Mouse (Mus musculus): ENCODE results near the gene Clk2. TPM values are rescaled to one million over a fixed set of nuclear protein-coding genes. Genes with fewer than 3 reads are reported as not detected.

The Clk2 gene
- polyA plus RNA-seq, 1 experiment from 2014 or later: 33.8 TPM

DNA sequence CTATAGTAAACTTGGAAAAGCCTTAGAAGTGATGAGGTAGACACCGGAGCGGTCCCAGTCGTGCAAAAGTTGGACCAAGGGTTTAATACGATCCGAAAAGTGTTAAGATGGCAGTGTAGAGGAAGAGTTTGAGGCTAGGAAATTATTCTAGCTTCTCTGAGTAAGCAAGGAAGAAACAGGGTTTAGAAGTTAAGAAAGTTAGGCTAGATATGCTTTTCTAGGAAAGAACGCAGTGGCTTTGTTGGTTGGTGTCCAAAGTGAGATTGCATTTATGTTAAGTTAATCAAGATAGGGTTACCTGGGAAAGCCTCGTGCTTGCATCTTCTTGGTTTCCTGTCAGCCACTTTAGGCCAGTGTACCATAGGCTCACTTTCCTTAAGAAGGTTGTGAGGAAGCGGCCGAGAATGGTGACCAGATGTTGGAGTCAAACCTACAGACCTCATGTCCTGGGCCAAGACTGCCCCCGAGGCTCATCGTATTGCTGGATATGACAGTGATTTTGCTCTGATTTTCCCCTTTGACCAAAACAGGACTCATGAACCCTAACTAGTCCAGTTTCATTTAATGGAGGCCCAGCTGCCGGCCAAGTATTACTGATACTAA, 774 bp downstream of the Clk2 start:
- Histone ChIP-seq H3K27me3 (ENCODE audit: control insufficient read depth, insufficient read depth, low read length) (no peaks in the 10 kb centered on the region), H3K4me1 (ENCODE audit: control insufficient read depth, insufficient read depth, low read length) (peaks cover 19% of the 10 kb centered on the region), H3K36me3 (ENCODE audit: control insufficient read depth, insufficient read depth, low read length) (peaks cover 38% of the 10 kb centered on the region), H3K9me3 (ENCODE audit: control insufficient read depth, low read length) (no peaks in the 10 kb centered on the region), H3K4me2 (replicated peaks; ENCODE audit: low read depth, low read length) (peak overlapping the region; percentile 71), H3K27ac (ENCODE audit: low read depth, low read length) (peak overlapping the region; percentile 98), H3K9ac (ENCODE audit: low read depth, low read length) (peak overlapping the region; percentile 97), H3K4me3 (ENCODE audit: low read length) (peak overlapping the region; percentile 90)
- ATAC-seq (ENCODE audit: low FRiP score, low TSS enrichment): no peak
- WGBS: 22% methylated on average over 12 of the region's 12 CpGs

DNA sequence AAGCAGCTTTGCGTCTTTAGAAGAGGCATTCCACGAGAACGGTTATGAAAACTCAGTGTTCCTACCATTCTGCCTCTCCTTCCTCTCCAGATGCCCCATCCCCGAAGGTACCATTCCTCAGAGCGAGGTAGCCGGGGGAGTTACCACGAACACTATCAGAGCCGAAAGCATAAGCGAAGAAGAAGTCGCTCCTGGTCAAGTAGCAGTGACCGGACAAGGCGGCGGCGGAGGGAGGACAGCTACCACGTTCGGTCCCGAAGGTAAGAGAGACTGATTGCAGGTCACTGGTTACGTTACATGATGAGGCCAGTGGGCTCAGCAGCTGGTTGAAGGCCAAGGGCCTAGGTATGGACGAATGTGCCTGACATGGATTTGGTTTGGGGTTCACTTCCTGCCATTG, 2.4 kb downstream of the Clk2 start:
- Histone ChIP-seq H3K36me3 (ENCODE audit: control insufficient read depth, insufficient read depth, low read length) (peaks cover 51% of the 10 kb centered on the region), H3K9me3 (ENCODE audit: control insufficient read depth, low read length) (no peaks in the 10 kb centered on the region), H3K27ac (ENCODE audit: low read depth, low read length) (no peak overlapping the region), H3K4me1 (ENCODE audit: control insufficient read depth, insufficient read depth, low read length) (peaks cover 19% of the 10 kb centered on the region), H3K9ac (ENCODE audit: low read depth, low read length) (no peak overlapping the region), H3K27me3 (ENCODE audit: control insufficient read depth, insufficient read depth, low read length) (no peaks in the 10 kb centered on the region), H3K4me3 (ENCODE audit: low read length) (no peak overlapping the region), H3K4me2 (replicated peaks; ENCODE audit: low read depth, low read length) (no peak overlapping the region)
- ATAC-seq (ENCODE audit: low FRiP score, low TSS enrichment): no peak
- whole genome bisulfite sequencing: 87% methylated on average over 19 of the region's 19 CpGs

DNA sequence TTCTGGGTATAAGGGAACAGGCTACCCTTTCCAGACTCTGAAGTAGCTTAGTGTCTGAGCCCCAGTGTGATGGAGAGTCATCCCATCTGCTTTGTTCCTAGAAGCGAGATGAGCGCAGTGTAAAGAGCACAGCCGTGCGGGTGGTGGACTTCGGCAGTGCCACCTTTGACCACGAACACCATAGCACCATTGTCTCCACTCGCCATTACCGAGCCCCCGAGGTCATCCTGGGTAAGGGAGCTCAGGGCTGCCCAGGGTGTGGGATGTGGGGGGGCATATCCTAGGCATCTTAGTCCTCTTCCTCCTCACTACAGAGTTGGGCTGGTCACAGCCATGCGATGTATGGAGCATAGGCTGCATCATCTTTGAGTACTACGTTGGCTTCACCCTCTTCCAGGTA, 10.2 kb downstream of the Clk2 start:
- H3K9me3 ChIP-seq (ENCODE audit: control insufficient read depth, low read length): no peaks in the 10 kb centered on the region
- 94% methylated on average over 11 of the region's 11 CpGs for WGBS
- no peak overlapping the region for H3K9ac ChIP-seq (ENCODE audit: low read depth, low read length)
- H3K4me1 ChIP-seq (ENCODE audit: control insufficient read depth, insufficient read depth, low read length): peaks cover 8% of the 10 kb centered on the region; the same call in 1 of the 2 replicates
- no peak overlapping the region for H3K27ac ChIP-seq (ENCODE audit: low read depth, low read length)
- H3K36me3 ChIP-seq (ENCODE audit: control insufficient read depth, insufficient read depth, low read length): peaks cover 77% of the 10 kb centered on the region
- no peak overlapping the region for H3K4me2 ChIP-seq (replicated peaks; ENCODE audit: low read depth, low read length)
- ATAC-seq (ENCODE audit: low FRiP score, low TSS enrichment): no peak
- no peaks in the 10 kb centered on the region for H3K27me3 ChIP-seq (ENCODE audit: control insufficient read depth, insufficient read depth, low read length)
- no peak overlapping the region for H3K4me3 ChIP-seq (ENCODE audit: low read length)

DNA sequence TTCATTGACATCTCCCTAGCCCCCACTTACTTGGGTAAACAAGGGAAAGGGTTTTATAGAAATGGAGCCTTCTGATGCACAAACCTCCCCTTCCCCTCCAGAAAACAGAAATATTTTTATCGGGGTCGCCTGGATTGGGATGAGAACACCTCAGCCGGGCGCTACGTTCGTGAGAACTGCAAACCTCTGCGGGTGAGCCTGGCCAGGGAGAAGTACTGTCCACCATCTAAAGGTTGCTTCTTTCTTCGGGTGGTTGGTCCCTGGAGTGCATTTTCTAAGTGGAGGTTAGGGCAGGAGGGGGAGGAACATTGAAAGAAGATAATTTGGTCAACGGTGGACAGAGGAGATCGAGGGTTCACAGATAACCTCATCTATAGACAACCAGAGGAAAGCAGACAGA, 10.9 kb downstream of the Clk2 start:
- H3K4me3 ChIP-seq (ENCODE audit: low read length): no peak overlapping the region

DNA sequence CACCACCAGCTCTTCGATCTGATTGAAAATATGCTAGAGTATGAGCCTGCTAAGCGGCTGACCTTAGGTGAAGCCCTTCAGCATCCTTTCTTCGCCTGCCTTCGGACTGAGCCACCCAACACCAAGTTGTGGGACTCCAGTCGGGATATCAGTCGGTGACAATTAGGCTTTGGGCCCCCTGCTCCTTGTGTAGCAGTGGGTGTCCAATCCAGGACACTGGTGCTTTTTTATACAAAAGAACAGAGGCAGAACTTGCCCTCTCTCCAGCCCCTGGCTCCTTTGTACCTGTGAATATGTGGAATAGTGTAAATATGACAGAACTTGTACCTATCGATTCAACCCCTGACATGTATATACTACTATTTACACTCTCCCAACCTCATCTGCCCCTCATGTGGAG, 11.8 kb downstream of the Clk2 start:
- Histone ChIP-seq H3K9me3 (ENCODE audit: control insufficient read depth, low read length) (no peaks in the 10 kb centered on the region), H3K27me3 (ENCODE audit: control insufficient read depth, insufficient read depth, low read length) (no peaks in the 10 kb centered on the region), H3K4me1 (ENCODE audit: control insufficient read depth, insufficient read depth, low read length) (peaks cover 8% of the 10 kb centered on the region; the same call in 1 of the 2 replicates), H3K4me2 (replicated peaks; ENCODE audit: low read depth, low read length) (no peak overlapping the region), H3K27ac (ENCODE audit: low read depth, low read length) (no peak overlapping the region), H3K9ac (ENCODE audit: low read depth, low read length) (no peak overlapping the region), H3K4me3 (ENCODE audit: low read length) (no peak overlapping the region), H3K36me3 (ENCODE audit: control insufficient read depth, insufficient read depth, low read length) (peaks cover 78% of the 10 kb centered on the region)
- no peak for ATAC-seq (ENCODE audit: low FRiP score, low TSS enrichment)
- 80% methylated on average over 7 of the region's 7 CpGs for WGBS

More for the DNA sequence above, 10.9 kb downstream of the Clk2 start:
- WGBS: 92% methylated on average over 10 of the region's 10 CpGs
- peaks cover 8% of the 10 kb centered on the region; the same call in 1 of the 2 replicates for H3K4me1 ChIP-seq (ENCODE audit: control insufficient read depth, insufficient read depth, low read length)
- H3K9me3 ChIP-seq (ENCODE audit: control insufficient read depth, low read length): no peaks in the 10 kb centered on the region
- H3K9ac ChIP-seq (ENCODE audit: low read depth, low read length): no peak overlapping the region
- H3K27ac ChIP-seq (ENCODE audit: low read depth, low read length): no peak overlapping the region
- no peak for ATAC-seq (ENCODE audit: low FRiP score, low TSS enrichment)
- H3K27me3 ChIP-seq (ENCODE audit: control insufficient read depth, insufficient read depth, low read length): no peaks in the 10 kb centered on the region
- H3K36me3 ChIP-seq (ENCODE audit: control insufficient read depth, insufficient read depth, low read length): peaks cover 77% of the 10 kb centered on the region
- H3K4me2 ChIP-seq (replicated peaks; ENCODE audit: low read depth, low read length): no peak overlapping the region

DNA sequence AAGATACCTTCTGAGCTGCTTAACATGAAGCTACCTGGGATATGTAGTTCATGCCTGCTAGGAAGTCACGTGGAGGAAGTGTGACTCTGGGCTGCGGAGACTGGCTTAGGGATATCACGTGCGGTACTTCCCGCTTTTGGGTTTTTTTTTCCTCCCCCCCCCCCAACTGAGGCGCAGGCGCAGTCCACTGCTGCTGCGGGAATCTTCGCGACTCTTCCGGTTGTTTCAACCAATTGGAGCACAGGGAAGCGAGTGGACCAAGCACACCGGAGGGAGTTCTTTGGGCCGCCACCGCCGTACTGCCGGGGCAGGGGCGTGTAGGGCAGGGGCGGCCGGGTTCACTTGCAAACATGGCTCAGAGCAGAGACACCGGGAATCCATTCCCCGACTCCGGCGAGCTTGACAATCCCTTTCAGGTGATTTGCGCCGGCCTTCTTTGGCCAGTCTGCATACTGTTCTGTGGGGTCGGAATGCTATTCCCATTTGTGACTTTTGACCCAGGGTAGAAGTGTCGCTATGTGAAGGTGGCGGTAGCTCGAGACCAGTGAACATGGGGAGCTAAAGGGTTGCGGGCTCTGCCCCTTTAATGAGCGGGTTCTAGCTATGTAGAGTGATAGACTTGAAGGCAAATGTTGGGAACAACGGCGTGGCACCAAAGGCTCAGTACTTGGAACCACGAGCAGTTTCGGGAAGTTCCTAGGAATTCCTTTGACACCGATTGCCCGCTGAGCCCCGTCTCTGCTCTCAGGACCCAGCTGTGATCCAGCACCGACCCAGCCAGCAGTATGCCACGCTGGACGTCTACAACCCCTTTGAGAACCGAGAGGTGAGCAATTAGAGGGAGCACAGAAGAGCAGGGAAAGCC, 12.9 kb downstream of the Clk2 start, which contains the start of gene Scamp3:
Gene Scamp3 (plus strand): TSS at position 232 of the 865 bp plus-strand sequence.
- ATAC-seq (ENCODE audit: low FRiP score, low TSS enrichment): peak; percentile 93
- Histone ChIP-seq H3K27me3 (ENCODE audit: control insufficient read depth, insufficient read depth, low read length) (no peaks in the 10 kb centered on the region), H3K9me3 (ENCODE audit: control insufficient read depth, low read length) (no peaks in the 10 kb centered on the region), H3K4me2 (replicated peaks; ENCODE audit: low read depth, low read length) (peak within 1 kb of the TSS; percentile 68), H3K9ac (ENCODE audit: low read depth, low read length) (peak within 1 kb of the TSS; percentile 84), H3K27ac (ENCODE audit: low read depth, low read length) (peak within 1 kb of the TSS; percentile 75), H3K4me3 (ENCODE audit: low read length) (peak within 1 kb of the TSS; percentile 77), H3K36me3 (ENCODE audit: control insufficient read depth, insufficient read depth, low read length) (peaks cover 79% of the 10 kb centered on the region), H3K4me1 (ENCODE audit: control insufficient read depth, insufficient read depth, low read length) (peaks cover 8% of the 10 kb centered on the region; the same call in 1 of the 2 replicates)
- WGBS: under 1% methylated on average over 43 of the region's 43 CpGs

DNA sequence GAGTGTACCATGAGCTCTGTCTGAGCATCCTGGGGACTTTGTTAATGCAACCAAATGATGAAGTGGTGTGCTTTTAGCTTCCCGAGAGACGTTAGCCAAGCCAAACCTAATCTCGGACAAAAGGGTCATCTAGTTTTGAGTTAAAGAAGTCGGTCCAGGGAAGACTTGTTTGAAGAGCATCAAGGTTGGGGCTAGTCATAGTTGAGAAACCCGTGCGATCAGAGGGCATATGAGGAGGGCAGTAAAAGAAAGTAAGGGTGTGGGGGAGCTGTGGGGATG, 13.5 kb downstream of the Clk2 start:
- H3K27ac ChIP-seq (ENCODE audit: low read depth, low read length): peak overlapping the region; percentile 75; the same call in 1 of the 2 replicates
- H3K4me1 ChIP-seq (ENCODE audit: control insufficient read depth, insufficient read depth, low read length): peaks cover 12% of the 10 kb centered on the region
- WGBS: 6% methylated on average over 6 of the region's 6 CpGs
- ATAC-seq (ENCODE audit: low FRiP score, low TSS enrichment): no peak
- peak overlapping the region; percentile 77 for H3K4me3 ChIP-seq (ENCODE audit: low read length)
- no peaks in the 10 kb centered on the region for H3K9me3 ChIP-seq (ENCODE audit: control insufficient read depth, low read length)
- H3K9ac ChIP-seq (ENCODE audit: low read depth, low read length): peak overlapping the region; percentile 84
- peaks cover 75% of the 10 kb centered on the region for H3K36me3 ChIP-seq (ENCODE audit: control insufficient read depth, insufficient read depth, low read length)
- H3K4me2 ChIP-seq (replicated peaks; ENCODE audit: low read depth, low read length): peak overlapping the region; percentile 68
- no peaks in the 10 kb centered on the region for H3K27me3 ChIP-seq (ENCODE audit: control insufficient read depth, insufficient read depth, low read length)

DNA sequence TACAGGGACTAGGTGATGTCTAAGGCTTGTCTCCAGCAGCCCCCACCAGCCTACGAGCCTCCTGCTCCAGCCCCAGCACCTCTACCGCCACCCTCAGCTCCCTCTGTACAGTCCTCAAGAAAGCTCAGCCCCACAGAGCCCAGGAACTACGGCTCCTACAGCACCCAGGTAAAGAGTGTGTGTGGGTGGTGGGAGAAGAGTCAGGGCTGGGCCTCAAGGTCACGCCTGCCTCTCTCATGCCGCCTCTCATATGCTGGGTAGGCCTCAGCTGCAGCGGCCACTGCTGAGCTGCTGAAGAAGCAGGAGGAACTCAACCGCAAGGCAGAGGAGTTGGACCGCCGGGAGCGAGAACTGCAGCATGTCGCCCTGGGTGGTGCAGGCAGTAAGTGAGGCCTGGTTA, 14.5 kb downstream of the Clk2 start:
- peak overlapping the region; percentile 18; the same call in 1 of the 2 replicates for H3K9ac ChIP-seq (ENCODE audit: low read depth, low read length)
- no peak overlapping the region for H3K4me2 ChIP-seq (replicated peaks; ENCODE audit: low read depth, low read length)
- H3K36me3 ChIP-seq (ENCODE audit: control insufficient read depth, insufficient read depth, low read length): peaks cover 65% of the 10 kb centered on the region
- H3K27me3 ChIP-seq (ENCODE audit: control insufficient read depth, insufficient read depth, low read length): no peaks in the 10 kb centered on the region
- ATAC-seq (ENCODE audit: low FRiP score, low TSS enrichment): no peak
- WGBS: 89% methylated on average over 11 of the region's 11 CpGs
- H3K9me3 ChIP-seq (ENCODE audit: control insufficient read depth, low read length): no peaks in the 10 kb centered on the region
- no peak overlapping the region for H3K4me3 ChIP-seq (ENCODE audit: low read length)
- H3K27ac ChIP-seq (ENCODE audit: low read depth, low read length): no peak overlapping the region
- H3K4me1 ChIP-seq (ENCODE audit: control insufficient read depth, insufficient read depth, low read length): peaks cover 18% of the 10 kb centered on the region
